Mouse (Mus musculus) MEL (cell line): ENCODE data around the gene Afm. TPM values are rescaled to one million over a fixed set of nuclear protein-coding genes. Genes with fewer than 3 reads are reported as not detected.

Experiments
- polyA plus RNA-seq, 2 experiments: library from polyadenylated mRNA; stranded (reverse) in 1 of 2; unstranded in 1 of 2; fragments of >175 nt in 1 of 2; fragments of >200 nt in 1 of 2; gene quantifications; 2 replicates each; pipeline versions ENCODE4 v1.2.1 to v1.2.4; 2012; ENCODE audit warnings: low replicate concordance in 2 of 2, low read depth in 1 of 2; ENCODE audit not compliant: insufficient read length in 2 of 2, insufficient read depth in 1 of 2, missing spikeins in 1 of 2
- total RNA-seq: library from RNA; depleted of rRNA; stranded (reverse); fragments of 300-350 nt; gene quantifications from 2 replicates; pipeline ENCODE4 v1.2.3, GENCODE M21; 2012; rRNA removed

Afm gene
- total and polyA plus RNA-seq, 3 experiments, result not detected

Other genes starting within 250 kb of the Afm start
- gene Ankrd17, start 152.4 kb upstream of the Afm start, total RNA-seq, result 34.6 and 37.5 TPM in 2 replicates
- 10 to 100 TPM; 35.0 to 67.3 TPM for gene Ankrd17, start 152.4 kb upstream of the Afm start, polyA plus RNA-seq
- 0.33 and 0.77 TPM in 2 replicates for gene Gm9958, start 151.7 kb upstream of the Afm start, total RNA-seq
- gene Gm9958, start 151.7 kb upstream of the Afm start, polyA plus RNA-seq, result 1 to 10 TPM in 1 of 2 experiments, not detected in 1; 1.6 TPM
- not detected in 2 replicates for gene Alb, start 58.0 kb upstream of the Afm start, total RNA-seq
- not detected for gene Alb, start 58.0 kb upstream of the Afm start, polyA plus RNA-seq
- gene Afp, start 28.2 kb upstream of the Afm start, total RNA-seq, result 0.15 and 0.49 TPM in 2 replicates
- gene Afp, start 28.2 kb upstream of the Afm start, polyA plus RNA-seq, result under 1 TPM in 1 of 2 experiments, not detected in 1; 0.39 TPM
- gene 5830473C10Rik, start 42.2 kb downstream of the Afm start, total RNA-seq, result 4.9 and 5.9 TPM in 2 replicates
- gene 5830473C10Rik, start 42.2 kb downstream of the Afm start, polyA plus RNA-seq, result 1 to 10 TPM in 1 of 2 experiments, not detected in 1; 9.3 TPM
- gene Rassf6, start 121.7 kb downstream of the Afm start, total RNA-seq, result not detected in 2 replicates
- under 1 TPM in 1 of 2 experiments, not detected in 1; 0.39 TPM for gene Rassf6, start 121.7 kb downstream of the Afm start, polyA plus RNA-seq
- not detected in 2 replicates for gene Cxcl5, start 240.4 kb downstream of the Afm start, total RNA-seq
- gene Cxcl5, start 240.4 kb downstream of the Afm start, polyA plus RNA-seq, result not detected
- 0.12 TPM in 1 of 2 replicates, not detected in the other for gene Ppbp, start 249.6 kb downstream of the Afm start, total RNA-seq
- gene Ppbp, start 249.6 kb downstream of the Afm start, polyA plus RNA-seq, result not detected